ENCODE assay signal across 9 mouse cellular contexts in the genomic region with DNA sequence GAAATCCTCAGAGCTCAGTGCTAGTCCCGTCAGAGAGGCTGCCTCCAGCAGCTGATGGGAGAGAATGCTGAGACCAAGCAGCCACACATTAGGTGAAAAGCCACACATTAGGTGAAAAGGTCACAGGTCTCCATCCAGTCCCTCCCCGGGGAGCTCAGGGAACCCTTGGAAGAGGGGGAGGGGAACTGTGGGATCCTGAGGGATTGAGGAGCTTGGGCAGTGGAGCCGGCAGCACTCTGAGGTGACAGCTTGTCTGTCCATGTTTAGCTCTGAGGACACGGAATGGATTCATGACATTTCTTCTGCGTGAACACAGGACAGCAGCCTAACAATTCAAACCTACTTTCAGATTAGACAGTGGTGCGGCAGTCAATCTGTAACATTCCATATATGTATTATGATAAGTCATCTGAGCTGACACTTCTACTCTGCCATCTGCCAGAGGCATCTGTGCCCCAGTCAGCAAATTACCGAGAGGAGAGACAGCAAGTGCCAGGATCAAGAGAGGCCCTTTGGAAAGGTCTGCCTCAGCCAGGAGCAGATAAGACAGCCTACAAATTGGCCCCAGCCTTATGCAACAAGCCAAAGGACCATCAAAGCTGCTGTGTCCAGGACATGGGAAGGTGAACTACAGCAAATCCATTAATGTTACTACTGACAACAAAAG. TPM values are rescaled to one million over a fixed set of nuclear protein-coding genes. Genes with fewer than 3 reads are reported as not detected.
DNase-seq lines count a peak whose midpoint lies in the region; ATAC-seq lines count a peak whose summit lies in the region.
"Had no signal": no experiment of that assay in that cellular context is flagged by ENCODE, and none has a peak within 500 bp of the region (broad histone marks: within the 10 kb centered on the region; RNA-seq: fewer than 3 reads in every experiment).

No protein-coding gene starts in this region.

- no peak overlapping the region for H3K9ac ChIP-seq in forebrain, embryonic 13.5 days
- no peak overlapping the region; the same call in 1 of the 2 replicates for H3K9ac ChIP-seq in neural tube, embryonic 13.5 days
- no peak overlapping the region for H3K9ac ChIP-seq in heart, embryonic 15.5 days
- H3K9ac ChIP-seq in midbrain, embryonic 16.5 days (ENCODE audit: low read depth, low read length): no peak overlapping the region
- H3K9ac ChIP-seq: limb, embryonic 15.5 days had no signal

- H3K36me3 ChIP-seq in forebrain, embryonic 13.5 days (ENCODE audit: poor library complexity, severe bottlenecking): peaks cover 26% of the 10 kb centered on the region
- H3K36me3 ChIP-seq in forebrain, embryonic 10.5 days (replicated peaks): peaks cover 39% of the 10 kb centered on the region
- peaks cover 34% of the 10 kb centered on the region for H3K36me3 ChIP-seq in neural tube, embryonic 13.5 days
- H3K36me3 ChIP-seq in heart, embryonic 15.5 days: peaks cover 2% of the 10 kb centered on the region; the same call in 1 of the 2 replicates
- 0 out of 2 replicates have a peak, but pooled peaks cover 4% of the 10 kb centered on the region for H3K36me3 ChIP-seq in midbrain, embryonic 16.5 days (ENCODE audit: control insufficient read depth, insufficient read depth, low read length)

- H3K9me3 ChIP-seq in forebrain, embryonic 13.5 days (replicated peaks): no peaks in the 10 kb centered on the region
- H3K9me3 ChIP-seq in forebrain, embryonic 10.5 days: no peaks in the 10 kb centered on the region
- H3K9me3 ChIP-seq in neural tube, embryonic 13.5 days: no peaks in the 10 kb centered on the region
- H3K9me3 ChIP-seq in heart, embryonic 15.5 days (replicated peaks): no peaks in the 10 kb centered on the region
- H3K9me3 ChIP-seq in midbrain, embryonic 16.5 days (replicated peaks; ENCODE audit: control insufficient read depth, low read length, poor library complexity, severe bottlenecking): no peaks in the 10 kb centered on the region
- H3K9me3 ChIP-seq: limb, embryonic 15.5 days had no signal

- 54% methylated on average over 7 of the region's 7 CpGs for WGBS in forebrain, embryonic 13.5 days
- WGBS in forebrain, embryonic 10.5 days: 54% methylated on average over 7 of the region's 7 CpGs
- 47% methylated on average over 7 of the region's 7 CpGs for WGBS in neural tube, embryonic 13.5 days
- WGBS in heart, embryonic 15.5 days: 34% methylated on average over 7 of the region's 7 CpGs
- WGBS in midbrain, embryonic 16.5 days: 48% methylated on average over 7 of the region's 7 CpGs

- no peak for DNase-seq in forebrain, embryonic 10.5 days (ENCODE audit: extremely low spot score, low spot score)
- no peak for DNase-seq in neural tube, embryonic 10.5 days (ENCODE audit: extremely low spot score, low spot score)
- DNase-seq in urinary bladder, postnatal 25 days (ENCODE audit: low spot score): no peak
- no peak for DNase-seq in right cerebral cortex, postnatal 36 days (ENCODE audit: low spot score in 2 of 2)

- peak; percentile 61 for ATAC-seq in forebrain, embryonic 13.5 days
- ATAC-seq in neural tube, embryonic 13.5 days (ENCODE audit: low read depth): no peak
- no peak for ATAC-seq in heart, embryonic 15.5 days (replicated peaks; ENCODE audit: insufficient number of reproducible peaks, insufficient read depth, low FRiP score, low read depth)
- peak; percentile 31; the same call in 1 of the 2 replicates for ATAC-seq in midbrain, embryonic 16.5 days

- H3K4me1 ChIP-seq in forebrain, embryonic 13.5 days: peaks cover 27% of the 10 kb centered on the region
- H3K4me1 ChIP-seq in forebrain, embryonic 10.5 days: peaks cover 19% of the 10 kb centered on the region
- H3K4me1 ChIP-seq in neural tube, embryonic 13.5 days (replicated peaks): peaks cover 8% of the 10 kb centered on the region
- H3K4me1 ChIP-seq in heart, embryonic 15.5 days (replicated peaks): peaks cover 17% of the 10 kb centered on the region
- peaks cover 4% of the 10 kb centered on the region; the same call in 1 of the 2 replicates for H3K4me1 ChIP-seq in midbrain, embryonic 16.5 days (ENCODE audit: control insufficient read depth, insufficient read depth, low read length)

- H3K27ac ChIP-seq in forebrain, embryonic 13.5 days: peak overlapping the region; percentile 69; the same call in 1 of the 2 replicates
- no peak overlapping the region for H3K27ac ChIP-seq in forebrain, embryonic 10.5 days
- peak overlapping the region; percentile 54; the same call in 1 of the 2 replicates for H3K27ac ChIP-seq in neural tube, embryonic 13.5 days (replicated peaks)
- H3K27ac ChIP-seq in heart, embryonic 15.5 days: peak overlapping the region; percentile 57
- H3K27ac ChIP-seq in midbrain, embryonic 16.5 days (ENCODE audit: low read length): no peak overlapping the region
- H3K27ac ChIP-seq: limb, embryonic 15.5 days had no signal

- H3K4me3 ChIP-seq in forebrain, embryonic 13.5 days: no peak overlapping the region
- no peak overlapping the region for H3K4me3 ChIP-seq in forebrain, embryonic 10.5 days
- H3K4me3 ChIP-seq in neural tube, embryonic 13.5 days: no peak overlapping the region
- H3K4me3 ChIP-seq in heart, embryonic 15.5 days: no peak overlapping the region
- no peak overlapping the region for H3K4me3 ChIP-seq in midbrain, embryonic 16.5 days (ENCODE audit: low read depth, low read length)
- H3K4me3 ChIP-seq: limb, embryonic 15.5 days had no signal

- no peak overlapping the region for H3K4me2 ChIP-seq in forebrain, embryonic 13.5 days
- no peak overlapping the region for H3K4me2 ChIP-seq in neural tube, embryonic 13.5 days
- no peak overlapping the region for H3K4me2 ChIP-seq in heart, embryonic 15.5 days
- H3K4me2 ChIP-seq in midbrain, embryonic 16.5 days (ENCODE audit: low read length): no peak overlapping the region
- H3K4me2 ChIP-seq: limb, embryonic 15.5 days had no signal

- no peaks in the 10 kb centered on the region for H3K27me3 ChIP-seq in forebrain, embryonic 13.5 days
- H3K27me3 ChIP-seq in forebrain, embryonic 10.5 days (ENCODE audit: poor library complexity, severe bottlenecking): no peaks in the 10 kb centered on the region
- no peaks in the 10 kb centered on the region for H3K27me3 ChIP-seq in neural tube, embryonic 13.5 days
- H3K27me3 ChIP-seq in heart, embryonic 15.5 days: no peaks in the 10 kb centered on the region
- H3K27me3 ChIP-seq in midbrain, embryonic 16.5 days (ENCODE audit: control insufficient read depth, insufficient read depth, low read depth, low read length): no peaks in the 10 kb centered on the region
- H3K27me3 ChIP-seq: limb, embryonic 15.5 days had no signal

RNA-seq across cellular contexts. Expression of gene Agpat3, which starts 28.9 kb away (rescaled TPM):
- 45.9 and 50.0 TPM in 2 replicates for polyA plus RNA-seq in forebrain, embryonic 13.5 days (2015; fragmentation: Nextera tagmentation; extraction: Ambion mirVana)
- 36.8 and 37.7 TPM in 2 replicates for polyA plus RNA-seq in forebrain, embryonic 10.5 days (2016; fragmentation: Nextera tagmentation; extraction: Ambion mirVana)
- polyA plus RNA-seq in neural tube, embryonic 13.5 days (2015; fragmentation: Nextera tagmentation; extraction: Ambion mirVana): 59.3 and 64.0 TPM in 2 replicates
- polyA plus RNA-seq in heart, embryonic 15.5 days (2015; fragmentation: Nextera tagmentation; extraction: Ambion mirVana): 54.2 and 67.6 TPM in 2 replicates
- 61.4 and 66.3 TPM in 2 replicates for polyA plus RNA-seq in midbrain, embryonic 16.5 days (2015; fragmentation: Nextera tagmentation; extraction: Ambion mirVana)

Comparison
In these comparisons a context has a peak if more than half of its experiments do, and no peak if none do; other contexts are left out.
1. H3K27ac ChIP-seq: peak in forebrain, embryonic 13.5 days (single experiment), neural tube, embryonic 13.5 days (single experiment) and heart, embryonic 15.5 days (single experiment); none in forebrain, embryonic 10.5 days (single experiment) and midbrain, embryonic 16.5 days (single experiment).
2. ATAC-seq: peak in forebrain, embryonic 13.5 days (single experiment) and midbrain, embryonic 16.5 days (single experiment); none in neural tube, embryonic 13.5 days (single experiment) and heart, embryonic 15.5 days (single experiment).